Mouse (Mus musculus) liver, adult 2 months (tissue): Measurements from ENCODE around the gene St3gal6.

Experiments used
- CTCF ChIP-seq: fragments of 200-500 bp; IDR thresholded peaks from 2 replicates; pipeline ENCODE4 v1.5.1; 2011; ENCODE audit warnings: low read depth, low read length, control low read depth
- POLR2A ChIP-seq: fragments of 200-500 bp; IDR thresholded peaks from 2 replicates; pipeline ENCODE4 v1.6.1; 2011; ENCODE audit warnings: low read length, control low read depth; ENCODE audit not compliant: insufficient read depth; ENCODE audit errors: extremely low read depth

- no peak for TF ChIP-seq POLR2A
- no peak for TF ChIP-seq CTCF
These were observed 30.6 kb upstream of the St3gal6 start for GRCm38 (mm10) chr16:58554673-58555072.
